Mouse (Mus musculus) limb, embryonic 12.5 days (tissue): ENCODE data around the gene Slc7a1. TPM values are rescaled to one million over a fixed set of nuclear protein-coding genes. Genes with fewer than 3 reads are reported as not detected.

ENCODE experiments used
- ATAC-seq: fragments of 200-750 bp; cut with Nextera tagmentation; 2 replicates; pipeline ENCODE4 v1.8.0; 2017; ENCODE audit warnings: low read depth, moderate TSS enrichment; ENCODE audit not compliant: insufficient number of reproducible peaks, insufficient read depth, low FRiP score, low TSS enrichment
- H3K27ac ChIP-seq: fragments of 300-500 bp; sonication (generic); 2 replicates; pipeline ENCODE4 v1.5.1; 2016; ENCODE audit warnings: mild to moderate bottlenecking, moderate library complexity
- H3K27me3 ChIP-seq: fragments of 300-500 bp; sonication (generic); 2 replicates; pipeline ENCODE4 v1.6.1; 2016; ENCODE audit warnings: mild to moderate bottlenecking, moderate library complexity
- H3K36me3 ChIP-seq: fragments of 300-500 bp; sonication (generic); 2 replicates; pipeline ENCODE4 v1.6.1; 2016; ENCODE audit warnings: mild to moderate bottlenecking, moderate library complexity
- H3K4me1 ChIP-seq: fragments of 300-500 bp; sonication (generic); replicated peaks from 2 replicates; pipeline ENCODE4 v1.6.1; 2016
- H3K4me2 ChIP-seq: fragments of 300-500 bp; sonication (generic); 2 replicates; pipeline ENCODE4 v1.6.1; 2016; ENCODE audit warnings: mild to moderate bottlenecking, moderate library complexity
- H3K4me3 ChIP-seq: fragments of 300-500 bp; sonication (generic); replicated peaks from 2 replicates; pipeline ENCODE4 v1.5.1; 2016; ENCODE audit warnings: mild to moderate bottlenecking
- H3K9ac ChIP-seq: fragments of 300-500 bp; sonication (generic); replicated peaks from 2 replicates; pipeline ENCODE4 v1.6.1; 2016; ENCODE audit warnings: mild to moderate bottlenecking, moderate library complexity
- H3K9me3 ChIP-seq: fragments of 300-500 bp; sonication (generic); 2 replicates; pipeline ENCODE4 v1.6.1; 2016; ENCODE audit warnings: mild to moderate bottlenecking, moderate library complexity
- WGBS: fragments of 180-500 bp; shearing (Covaris S2); methylation state at CpG from one replicate; pipeline ENCODE4 v1.1.7; 2016; 5-methylcytosine and 5-hydroxymethylcytosine counted together
- polyA plus RNA-seq: library from polyadenylated mRNA; unstranded; fragments of >200 nt; fragmentation: Nextera tagmentation; extraction: Ambion mirVana; gene quantifications from 2 replicates; pipeline ENCODE4 v1.2.1, GENCODE M21; 2016

Gene Slc7a1
- polyA plus RNA-seq, 1 experiment from 2014 or later, result 12.0 TPM

- no peak overlapping the region for H3K27ac ChIP-seq
- no peak overlapping the region for H3K9ac ChIP-seq
- peaks cover 6% of the 10 kb centered on the region; the same call in 1 of the 2 replicates for H3K4me1 ChIP-seq
- ATAC-seq, result no peak
- H3K4me3 ChIP-seq, result no peak overlapping the region
- WGBS, result 76% methylated on average over 2 of the region's 2 CpGs
- H3K4me2 ChIP-seq, result no peak overlapping the region
- no peaks in the 10 kb centered on the region for H3K9me3 ChIP-seq
- no peaks in the 10 kb centered on the region for H3K36me3 ChIP-seq
- peaks cover 5% of the 10 kb centered on the region; the same call in 1 of the 2 replicates for H3K27me3 ChIP-seq
These were observed 116.5 kb downstream of the Slc7a1 start for GRCm38 (mm10) chr5:148283177-148283576.

GRCm38 (mm10) chr5:148282631-148283030, 117.1 kb downstream of the Slc7a1 start:
- Histone ChIP-seq H3K36me3 (no peaks in the 10 kb centered on the region), H3K9ac (no peak overlapping the region), H3K4me1 (peaks cover 7% of the 10 kb centered on the region; the same call in 1 of the 2 replicates), H3K27ac (no peak overlapping the region), H3K27me3 (peaks cover 5% of the 10 kb centered on the region; the same call in 1 of the 2 replicates), H3K4me2 (no peak overlapping the region), H3K9me3 (no peaks in the 10 kb centered on the region), H3K4me3 (no peak overlapping the region)
- WGBS, result 92% methylated on average over 5 of the region's 5 CpGs
- no peak for ATAC-seq

GRCm38 (mm10) chr5:148282093-148282492, 117.6 kb downstream of the Slc7a1 start:
- Histone ChIP-seq H3K4me2 (no peak overlapping the region), H3K4me1 (peaks cover 7% of the 10 kb centered on the region; the same call in 1 of the 2 replicates), H3K36me3 (no peaks in the 10 kb centered on the region), H3K9me3 (no peaks in the 10 kb centered on the region), H3K27me3 (peaks cover 5% of the 10 kb centered on the region; the same call in 1 of the 2 replicates), H3K4me3 (no peak overlapping the region), H3K9ac (no peak overlapping the region), H3K27ac (no peak overlapping the region)
- ATAC-seq, result no peak
- 80% methylated on average over 6 of the region's 6 CpGs for WGBS

DNA sequence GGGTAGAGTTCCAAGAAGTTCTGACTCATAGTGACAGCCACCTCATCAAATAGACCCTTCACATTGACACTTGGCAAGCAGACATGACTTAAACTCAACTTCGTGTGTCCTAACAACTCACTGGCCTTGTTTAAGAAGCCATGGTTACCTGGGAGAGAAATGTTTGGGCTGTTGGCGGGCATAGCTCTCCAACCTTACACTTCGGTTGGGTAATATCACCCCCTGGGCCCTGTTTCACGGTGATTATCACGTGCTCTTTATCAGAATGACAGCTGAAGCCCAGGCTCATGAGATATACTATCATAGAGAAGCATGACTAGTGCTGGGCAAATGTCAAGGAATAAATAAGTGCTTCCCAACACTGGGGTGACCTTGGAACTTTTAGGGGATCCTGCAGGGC, 119.4 kb downstream of the Slc7a1 start:
- Histone ChIP-seq H3K27ac (no peak overlapping the region), H3K9me3 (no peaks in the 10 kb centered on the region), H3K4me1 (peaks cover 7% of the 10 kb centered on the region; the same call in 1 of the 2 replicates), H3K27me3 (peaks cover 5% of the 10 kb centered on the region; the same call in 1 of the 2 replicates), H3K9ac (no peak overlapping the region), H3K4me2 (no peak overlapping the region), H3K36me3 (no peaks in the 10 kb centered on the region), H3K4me3 (no peak overlapping the region)
- ATAC-seq, result no peak
- 83% methylated on average over 5 of the region's 5 CpGs for WGBS

DNA sequence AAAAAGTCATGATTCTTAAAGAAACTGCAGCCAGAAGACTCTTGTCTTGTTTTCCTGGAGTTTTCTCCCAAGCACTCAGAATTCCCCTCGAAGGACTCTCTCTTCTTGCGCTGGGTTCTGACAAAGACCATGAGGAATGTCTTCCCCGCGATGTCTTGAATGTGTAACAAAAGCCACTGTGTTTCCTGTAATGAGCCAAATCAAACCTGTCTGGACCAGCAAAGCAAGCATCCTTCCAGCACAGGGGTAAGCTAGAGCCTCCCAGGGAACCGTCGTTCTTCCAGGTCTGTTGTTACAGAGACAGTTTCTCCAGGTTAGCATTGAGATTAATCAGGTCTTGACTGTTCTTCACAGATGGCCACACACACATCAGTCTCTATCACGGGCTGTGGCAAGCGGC, 121.5 kb downstream of the Slc7a1 start:
- Histone ChIP-seq H3K27ac (no peak overlapping the region), H3K36me3 (no peaks in the 10 kb centered on the region), H3K9ac (no peak overlapping the region), H3K4me2 (no peak overlapping the region), H3K4me3 (no peak overlapping the region), H3K4me1 (peaks cover 7% of the 10 kb centered on the region; the same call in 1 of the 2 replicates), H3K9me3 (no peaks in the 10 kb centered on the region), H3K27me3 (peaks cover 5% of the 10 kb centered on the region; the same call in 1 of the 2 replicates)
- 73% methylated on average over 8 of the region's 8 CpGs for WGBS
- ATAC-seq, result 0 out of 2 replicates have a peak, but pooled peaks have one; percentile 20

Other genes starting within 250 kb of the Slc7a1 start
- gene Ubl3, start 152.9 kb upstream of the Slc7a1 start, polyA plus RNA-seq, result 73.1 and 74.3 TPM in 2 replicates